Mouse (Mus musculus): Measurements from ENCODE around the gene Gm3278. TPM values are rescaled to one million over a fixed set of nuclear protein-coding genes. Genes with fewer than 3 reads are reported as not detected.
"Not testable (repeated sequence)": the region's sequence is repeated elsewhere in the genome, so short reads cannot be mapped to it uniquely, and the experiment has no call there.

Gm3278 gene
- total RNA-seq (2014; fragmentation: Nextera tagmentation) (not detected in 2 replicates), total RNA-seq (2017) (not detected in 2 replicates)

- not testable (repeated sequence) for ATAC-seq (replicated peaks; ENCODE audit: low FRiP score, low TSS enrichment, poor library complexity, severe bottlenecking)
Observed at GRCm38 (mm10) chr14:4892116-4892515, at the start of gene Gm3278. Gm3278 (plus strand) TSS chr14:4892416.

GRCm38 (mm10) chr14:4855299-4855980, 36.8 kb upstream of the Gm3278 start, which contains the start of gene Gm3264:
Gm3264 (plus strand) TSS chr14:4855576.
- ATAC-seq (replicated peaks; ENCODE audit: low FRiP score, low TSS enrichment, poor library complexity, severe bottlenecking) = not testable (repeated sequence)

Other genes starting within 250 kb of the Gm3278 start
- not detected in 2 replicates for gene Gm3239, start 228.2 kb upstream of the Gm3278 start, total RNA-seq (2014; fragmentation: Nextera tagmentation)
- gene Gm3239, start 228.2 kb upstream of the Gm3278 start, total RNA-seq (2017) = not detected in 2 replicates
- gene Gm7876, start 183.2 kb upstream of the Gm3278 start, total RNA-seq (2014; fragmentation: Nextera tagmentation) = not detected in 2 replicates
- not detected in 2 replicates for gene Gm7876, start 183.2 kb upstream of the Gm3278 start, total RNA-seq (2017)
- gene Gm3252, start 165.6 kb upstream of the Gm3278 start, total RNA-seq (2014; fragmentation: Nextera tagmentation) = not detected in 2 replicates
- not detected in 2 replicates for gene Gm3252, start 165.6 kb upstream of the Gm3278 start, total RNA-seq (2017)
- 0.11 TPM in 1 of 2 replicates, not detected in the other for gene Gm9602, start 116.1 kb upstream of the Gm3278 start, total RNA-seq (2014; fragmentation: Nextera tagmentation)
- gene Gm9602, start 116.1 kb upstream of the Gm3278 start, total RNA-seq (2017) = not detected in 2 replicates
- not detected in 2 replicates for gene Gm3269, start 54.3 kb upstream of the Gm3278 start, total RNA-seq (2014; fragmentation: Nextera tagmentation)
- gene Gm3269, start 54.3 kb upstream of the Gm3278 start, total RNA-seq (2017) = not detected in 2 replicates
- gene Gm3264, start 36.8 kb upstream of the Gm3278 start, total RNA-seq (2014; fragmentation: Nextera tagmentation) = not detected in 2 replicates
- not detected in 2 replicates for gene Gm3264, start 36.8 kb upstream of the Gm3278 start, total RNA-seq (2017)
- gene Gm8297, start 91.5 kb downstream of the Gm3278 start, total RNA-seq (2014; fragmentation: Nextera tagmentation) = not detected in 2 replicates
- gene Gm8297, start 91.5 kb downstream of the Gm3278 start, total RNA-seq (2017) = not detected in 2 replicates
- not detected in 2 replicates for gene Gm3298, start 123.5 kb downstream of the Gm3278 start, total RNA-seq (2014; fragmentation: Nextera tagmentation)
- not detected in 2 replicates for gene Gm3298, start 123.5 kb downstream of the Gm3278 start, total RNA-seq (2017)
- gene 4930555G01Rik, start 158.2 kb downstream of the Gm3278 start, total RNA-seq (2014; fragmentation: Nextera tagmentation) = not detected in 2 replicates
- gene 4930555G01Rik, start 158.2 kb downstream of the Gm3278 start, total RNA-seq (2017) = not detected in 2 replicates
- gene Gm8281, start 178.6 kb downstream of the Gm3278 start, total RNA-seq (2014; fragmentation: Nextera tagmentation) = not detected in 2 replicates
- not detected in 2 replicates for gene Gm8281, start 178.6 kb downstream of the Gm3278 start, total RNA-seq (2017)
- gene Gm8279, start 239.1 kb downstream of the Gm3278 start, total RNA-seq (2014; fragmentation: Nextera tagmentation) = not detected in 2 replicates
- gene Gm8279, start 239.1 kb downstream of the Gm3278 start, total RNA-seq (2017) = not detected in 2 replicates

Data from megakaryocyte-erythroid progenitor cell, adult 5-6 weeks (primary cell).